Mouse (Mus musculus) spleen, adult 2 months (tissue): ENCODE data around the gene Numb. TPM values are rescaled to one million over a fixed set of nuclear protein-coding genes. Genes with fewer than 3 reads are reported as not detected.

Source experiments
- DNase-seq, 2 experiments: peaks; one replicate each; pipeline versions ENCODE4 v3.0.0 to v3.0.0-alpha.2; 2012 to 2021; ENCODE audit warnings: low spot score in 2 of 2, low read depth in 1 of 2
- H3K27ac ChIP-seq: fragments of 200-500 bp; 2 replicates; pipeline ENCODE4 v1.5.1; 2012; ENCODE audit warnings: low read length, inconsistent platforms; ENCODE audit not compliant: insufficient read depth
- H3K27me3 ChIP-seq: fragments of 200-500 bp; 2 replicates; pipeline ENCODE4 v1.6.1; 2012; ENCODE audit warnings: mild to moderate bottlenecking, moderate library complexity, low read length, inconsistent platforms; ENCODE audit not compliant: control insufficient read depth, insufficient read depth
- H3K36me3 ChIP-seq: fragments of 200-500 bp; 2 replicates; pipeline ENCODE4 v1.6.1; 2012; ENCODE audit warnings: mild to moderate bottlenecking, low read length, inconsistent platforms; ENCODE audit not compliant: control insufficient read depth, insufficient read depth
- H3K4me1 ChIP-seq: fragments of 200-500 bp; 2 replicates; pipeline ENCODE4 v1.6.1; 2011; ENCODE audit warnings: inconsistent platforms; ENCODE audit not compliant: control insufficient read depth, insufficient read depth, insufficient read length
- H3K4me3 ChIP-seq: fragments of 200-500 bp; 2 replicates; pipeline ENCODE4 v1.5.1; 2011; ENCODE audit warnings: mild to moderate bottlenecking, inconsistent platforms; ENCODE audit not compliant: insufficient read depth, insufficient read length; ENCODE audit errors: extremely low read depth
- CTCF ChIP-seq: fragments of 200-500 bp; IDR thresholded peaks from 2 replicates; pipeline ENCODE4 v1.5.1; 2011; ENCODE audit warnings: mild to moderate bottlenecking, inconsistent platforms; ENCODE audit not compliant: insufficient read depth, insufficient read length, insufficient replicate concordance; ENCODE audit errors: extremely low read depth
- POLR2A ChIP-seq: fragments of 200-500 bp; IDR thresholded peaks from 2 replicates; pipeline ENCODE4 v1.6.1; 2011; ENCODE audit warnings: low read depth, low read length, inconsistent platforms
- WGBS: fragments of 180-500 bp; shearing (Covaris S2); methylation state at CpG from one replicate; pipeline ENCODE4 v1.1.7; 2018; 5-methylcytosine and 5-hydroxymethylcytosine counted together
- polyA plus RNA-seq: library from polyadenylated mRNA; depleted of rRNA; stranded (reverse); fragments of >200 nt; gene quantifications from 2 replicates; pipeline ENCODE4 v1.2.3, GENCODE M21; 2012

The Numb gene
- polyA plus RNA-seq, 1 experiment, result 24.5 TPM

DNA sequence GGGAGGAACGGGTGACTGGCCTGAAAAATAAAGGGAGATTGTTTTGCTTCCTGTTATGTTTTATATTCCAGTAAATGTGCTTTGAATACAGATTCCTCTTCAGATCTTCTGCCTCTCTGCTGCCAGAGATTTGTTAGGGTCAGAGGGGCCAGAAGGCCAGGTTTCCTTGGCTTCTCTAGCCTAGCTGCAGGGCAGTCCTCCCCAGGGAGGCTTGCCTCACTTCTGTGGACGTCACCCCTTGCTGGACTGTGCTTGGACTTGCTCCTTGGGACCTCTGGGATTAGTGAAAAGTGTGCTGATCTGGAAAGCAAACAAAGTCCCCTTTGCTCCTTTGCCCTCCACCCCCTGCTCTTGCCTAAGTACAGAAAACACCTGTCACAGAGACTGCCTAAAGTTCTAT is 126.7 kb downstream of the Numb start:
- H3K27me3 ChIP-seq, result no peaks in the 10 kb centered on the region
- peaks cover 33% of the 10 kb centered on the region for H3K36me3 ChIP-seq
- no peak overlapping the region for H3K4me3 ChIP-seq
- TF ChIP-seq CTCF (no peak), POLR2A (no peak)
- 78% methylated on average over 2 of the region's 2 CpGs for WGBS
- no peak overlapping the region for H3K27ac ChIP-seq
- no peak for DNase-seq
- H3K4me1 ChIP-seq, result no peaks in the 10 kb centered on the region

- Histone ChIP-seq H3K4me1 (no peaks in the 10 kb centered on the region), H3K27me3 (no peaks in the 10 kb centered on the region), H3K36me3 (peaks cover 16% of the 10 kb centered on the region), H3K27ac (no peak overlapping the region), H3K4me3 (no peak overlapping the region)
- TF ChIP-seq POLR2A (no peak), CTCF (no peak)
- WGBS, result 94% methylated on average over 10 of the region's 10 CpGs
- no peak for DNase-seq
These were observed 128.9 kb downstream of the Numb start for GRCm38 (mm10) chr12:83792706-83793410.

GRCm38 (mm10) chr12:83791737-83792136 is 130.0 kb downstream of the Numb start:
- WGBS, result 95% methylated on average over 10 of the region's 10 CpGs
- no peak for DNase-seq
- H3K27ac ChIP-seq, result no peak overlapping the region
- no peak overlapping the region for H3K4me3 ChIP-seq
- no peaks in the 10 kb centered on the region for H3K27me3 ChIP-seq
- TF ChIP-seq POLR2A, result no peak
- H3K36me3 ChIP-seq, result peaks cover 15% of the 10 kb centered on the region
- no peaks in the 10 kb centered on the region for H3K4me1 ChIP-seq

DNA sequence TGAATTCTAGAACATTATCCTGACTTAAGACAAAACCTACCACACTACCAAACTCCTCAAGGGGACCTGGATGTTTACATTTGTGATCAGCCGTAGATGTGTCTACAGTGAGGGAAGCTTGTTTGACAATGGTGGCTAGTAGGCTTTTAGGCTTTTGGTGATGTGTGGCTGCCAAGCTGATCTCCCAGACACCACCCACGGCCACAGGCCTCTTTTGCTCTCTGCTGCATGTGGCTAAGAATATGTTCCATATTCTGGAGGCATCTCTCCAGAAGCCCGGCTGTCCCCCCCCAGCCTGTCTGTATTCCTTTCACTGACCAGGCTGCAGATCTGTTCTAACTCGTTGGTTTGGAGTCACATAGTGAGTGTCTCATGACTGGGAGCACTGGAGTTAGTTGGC is 131.0 kb downstream of the Numb start:
- H3K27me3 ChIP-seq, result no peaks in the 10 kb centered on the region
- H3K4me1 ChIP-seq, result no peaks in the 10 kb centered on the region
- TF ChIP-seq CTCF (no peak), POLR2A (no peak)
- DNase-seq, result no peak
- H3K4me3 ChIP-seq, result no peak overlapping the region
- H3K36me3 ChIP-seq, result peaks cover 13% of the 10 kb centered on the region
- WGBS, result 87% methylated on average over 4 of the region's 4 CpGs
- no peak overlapping the region for H3K27ac ChIP-seq

DNA sequence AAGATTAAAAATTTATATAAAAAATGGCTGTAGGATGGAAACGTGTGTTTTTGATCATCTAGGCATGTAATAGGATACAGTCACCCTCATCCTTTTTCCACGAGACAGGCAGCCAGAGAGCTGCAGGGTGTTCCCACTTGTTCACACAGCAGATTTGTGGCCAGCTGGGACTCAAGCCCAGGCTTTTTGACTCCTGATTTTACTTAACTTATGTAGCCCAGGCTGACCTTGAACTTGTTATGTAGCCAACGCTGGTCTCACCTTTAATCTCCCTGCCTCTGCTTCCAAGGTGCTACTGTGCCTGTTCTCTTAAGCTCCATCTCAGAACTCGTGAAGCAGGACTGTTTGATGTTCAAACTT is 132.0 kb downstream of the Numb start:
- H3K27me3 ChIP-seq, result no peaks in the 10 kb centered on the region
- DNase-seq, result no peak
- TF ChIP-seq POLR2A (no peak), CTCF (no peak)
- peaks cover 5% of the 10 kb centered on the region for H3K36me3 ChIP-seq
- no peak overlapping the region for H3K4me3 ChIP-seq
- no peaks in the 10 kb centered on the region for H3K4me1 ChIP-seq
- 74% methylated on average over 4 of the region's 4 CpGs for WGBS
- no peak overlapping the region for H3K27ac ChIP-seq

- Histone ChIP-seq H3K27me3 (no peaks in the 10 kb centered on the region), H3K36me3 (peaks cover 5% of the 10 kb centered on the region), H3K4me1 (no peaks in the 10 kb centered on the region), H3K4me3 (no peak overlapping the region), H3K27ac (no peak overlapping the region)
- no peak for DNase-seq
- WGBS, result 94% methylated on average over 17 of the region's 17 CpGs
- TF ChIP-seq POLR2A (no peak), CTCF (no peak)
These were observed 132.5 kb downstream of the Numb start for GRCm38 (mm10) chr12:83789051-83789780.

DNA sequence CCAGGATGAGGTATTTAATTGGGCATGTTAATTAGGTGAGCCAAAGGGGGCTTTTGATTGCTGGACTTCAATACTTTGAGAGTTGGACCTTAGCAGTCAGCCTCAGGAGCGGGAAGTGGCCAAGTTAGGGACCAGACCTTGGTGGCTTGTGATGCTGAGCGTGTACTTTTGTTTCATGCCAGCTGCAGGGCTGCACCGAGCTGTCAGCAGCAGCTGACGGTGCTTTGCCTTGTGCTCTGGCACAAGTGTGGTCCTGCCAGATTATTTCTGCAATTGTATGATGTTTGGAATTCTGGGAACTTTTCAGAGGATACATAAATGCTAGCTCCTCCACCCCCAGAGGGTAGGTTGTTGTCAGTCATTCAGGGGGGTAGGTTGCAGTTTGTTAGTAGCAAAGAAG is 136.4 kb downstream of the Numb start:
- no peak for DNase-seq
- H3K4me1 ChIP-seq, result no peaks in the 10 kb centered on the region
- no peak overlapping the region for H3K4me3 ChIP-seq
- H3K27me3 ChIP-seq, result no peaks in the 10 kb centered on the region
- no peaks in the 10 kb centered on the region for H3K36me3 ChIP-seq
- WGBS, result 78% methylated on average over 4 of the region's 4 CpGs
- H3K27ac ChIP-seq, result no peak overlapping the region
- no peak for TF ChIP-seq CTCF
- TF ChIP-seq POLR2A, result no peak
